Mouse (Mus musculus) CD4-positive helper T cell, adult 2 months (primary cell): Measurements from ENCODE around the gene Fam19a5.

Experiments used
- DNase-seq: peaks from one replicate; pipeline ENCODE4 v3.0.0-alpha.2; 2012; ENCODE audit warnings: low read depth, missing footprints, low spot score

Fam19a5 gene

GRCm38 (mm10) chr15:87596731-87597130 is 52.6 kb downstream of the Fam19a5 start:
- DNase-seq = no peak

- no peak for DNase-seq
Measured at GRCm38 (mm10) chr15:87597149-87597548, 53.0 kb downstream of the Fam19a5 start.

GRCm38 (mm10) chr15:87597766-87598165 is 53.7 kb downstream of the Fam19a5 start:
- no peak for DNase-seq

- no peak for DNase-seq
Measured at GRCm38 (mm10) chr15:87598636-87599035, 54.5 kb downstream of the Fam19a5 start.

- no peak for DNase-seq
Measured at GRCm38 (mm10) chr15:87603316-87603715, 59.2 kb downstream of the Fam19a5 start.

- no peak for DNase-seq
Measured at GRCm38 (mm10) chr15:87605504-87606280, 61.6 kb downstream of the Fam19a5 start.

GRCm38 (mm10) chr15:87606702-87607101 is 62.6 kb downstream of the Fam19a5 start:
- no peak for DNase-seq

- no peak for DNase-seq
Measured at GRCm38 (mm10) chr15:87609236-87609635, 65.1 kb downstream of the Fam19a5 start.

- DNase-seq = no peak
Measured at GRCm38 (mm10) chr15:87623966-87624609, 80.0 kb downstream of the Fam19a5 start.

GRCm38 (mm10) chr15:87624610-87625091 is 80.6 kb downstream of the Fam19a5 start:
- no peak for DNase-seq

GRCm38 (mm10) chr15:87625236-87626023 is 81.3 kb downstream of the Fam19a5 start:
- DNase-seq = no peak

- DNase-seq = no peak
Measured at GRCm38 (mm10) chr15:87635272-87635671, 91.2 kb downstream of the Fam19a5 start.

- DNase-seq = no peak
Measured at GRCm38 (mm10) chr15:87636407-87636806, 92.3 kb downstream of the Fam19a5 start.

- no peak for DNase-seq
Measured at GRCm38 (mm10) chr15:87637234-87637633, 93.1 kb downstream of the Fam19a5 start.

GRCm38 (mm10) chr15:87638270-87638669 is 94.2 kb downstream of the Fam19a5 start:
- DNase-seq = no peak

- no peak for DNase-seq
Measured at GRCm38 (mm10) chr15:87646313-87647061, 102.4 kb downstream of the Fam19a5 start.

- no peak for DNase-seq
Measured at GRCm38 (mm10) chr15:87649651-87650050, 105.6 kb downstream of the Fam19a5 start.

- DNase-seq = no peak
Measured at GRCm38 (mm10) chr15:87654551-87654950, 110.5 kb downstream of the Fam19a5 start.

- DNase-seq = no peak
Measured at GRCm38 (mm10) chr15:87656496-87657155, 112.5 kb downstream of the Fam19a5 start.

- no peak for DNase-seq
Measured at GRCm38 (mm10) chr15:87659729-87660128, 115.6 kb downstream of the Fam19a5 start.

GRCm38 (mm10) chr15:87661954-87662353 is 117.9 kb downstream of the Fam19a5 start:
- no peak for DNase-seq
